ENCODE assay signal across 8 mouse cellular contexts in genomic region chr6:92776356-92776755, GRCm38 (mm10). TPM values are rescaled to one million over a fixed set of nuclear protein-coding genes. Genes with fewer than 3 reads are reported as not detected.
DNase-seq lines count a peak whose midpoint lies in the region; ATAC-seq and TF ChIP-seq lines count a peak whose summit lies in the region.
"Had no signal": no experiment of that assay in that cellular context is flagged by ENCODE, and none has a peak within 500 bp of the region (broad histone marks: within the 10 kb centered on the region; RNA-seq: fewer than 3 reads in every experiment).

No protein-coding gene starts in this region.

- no peaks in the 10 kb centered on the region for H3K4me1 ChIP-seq in G1E (ENCODE audit: insufficient read depth, low read depth, low read length)
- H3K4me1 ChIP-seq: limb, embryonic 15.5 days had no signal

- H3K9me3 ChIP-seq in G1E (replicated peaks) = peaks cover 17% of the 10 kb centered on the region
- H3K9me3 ChIP-seq: limb, embryonic 15.5 days had no signal

- H3K36me3 ChIP-seq in G1E (replicated peaks) = no peaks in the 10 kb centered on the region

- 0 out of 2 replicates have a peak, but pooled peaks have one; percentile 15 for TF ChIP-seq CTCF in G1E (IDR thresholded peaks at IDR 0.05; ENCODE audit: low read depth, low read length)

- no peak overlapping the region for H3K4me3 ChIP-seq in G1E (ENCODE audit: low read depth, low read length)
- H3K4me3 ChIP-seq: limb, embryonic 15.5 days had no signal

- H3K27me3 ChIP-seq in G1E (ENCODE audit: insufficient read depth, low read length) = no peaks in the 10 kb centered on the region
- H3K27me3 ChIP-seq: limb, embryonic 15.5 days had no signal

- peak; percentile 54 for DNase-seq in layer of hippocampus, adult 11-12 months (ENCODE audit: low spot score)
- DNase-seq in layer of hippocampus, adult 9-11 months = no peak
- DNase-seq in G1E (ENCODE audit: low spot score) = no peak
- DNase-seq in ZHBTc4 (ENCODE audit: low read depth, low spot score) = peak; percentile 74
- DNase-seq in induced T-regulatory cell, adult 2 months (ENCODE audit: low read depth) = peak; percentile 8
- DNase-seq in retina, postnatal 7 days (ENCODE audit: low read depth, low spot score) = peak; percentile 34
- DNase-seq in ovary, postnatal 36 days (ENCODE audit: low spot score) = no peak

- no peak for ATAC-seq in G1E (ENCODE audit: extremely low read depth, insufficient number of reproducible peaks, low FRiP score, poor library complexity, severe bottlenecking)

RNA-seq across cellular contexts. Expression of gene A730049H05Rik, which starts 39.9 kb away (rescaled TPM):
- total RNA-seq in G1E (2014; fragmentation: Nextera tagmentation) (not detected in 2 replicates), G1E (2017) (0.22 and 0.29 TPM in 2 replicates)
- not detected in 2 replicates for polyA plus RNA-seq in G1E (2012)

Comparison
In these comparisons a context has a peak if more than half of its experiments do, and no peak if none do; other contexts are left out.
1. DNase-seq: peak in layer of hippocampus, adult 11-12 months (single experiment), ZHBTc4 (single experiment), induced T-regulatory cell, adult 2 months (single experiment) and retina, postnatal 7 days (single experiment); none in layer of hippocampus, adult 9-11 months (single experiment), G1E (single experiment) and ovary, postnatal 36 days (single experiment).